Mouse (Mus musculus): ENCODE results near the gene E130116L18Rik. TPM values are rescaled to one million over a fixed set of nuclear protein-coding genes. Genes with fewer than 3 reads are reported as not detected.
A peak's percentile ranks its signal among the peaks of the same experiment; 100 is the strongest.
"Not testable (repeated sequence)": the region's sequence is repeated elsewhere in the genome, so short reads cannot be mapped to it uniquely, and the experiment has no call there.

Gene E130116L18Rik
- not detected for total RNA-seq (2022)

- peak; percentile 80 for DNase-seq
Observed at GRCm38 (mm10) chr5:25222752-25223702, at the start of gene E130116L18Rik. Gene E130116L18Rik, minus strand, starts transcription at chr5:25223153.

GRCm38 (mm10) chr5:25268258-25268888 is 45.4 kb upstream of the E130116L18Rik start:
- DNase-seq, result no peak

- DNase-seq, result no peak
Observed at GRCm38 (mm10) chr5:25262266-25262665, 39.3 kb upstream of the E130116L18Rik start.

GRCm38 (mm10) chr5:25261452-25261851 is 38.5 kb upstream of the E130116L18Rik start:
- no peak for DNase-seq

GRCm38 (mm10) chr5:25256686-25257085 is 33.7 kb upstream of the E130116L18Rik start:
- no peak for DNase-seq

- DNase-seq, result no peak
Observed at GRCm38 (mm10) chr5:25254491-25254890, 31.5 kb upstream of the E130116L18Rik start.

GRCm38 (mm10) chr5:25252825-25253544 is 30.0 kb upstream of the E130116L18Rik start:
- DNase-seq, result no peak

GRCm38 (mm10) chr5:25252423-25252822 is 29.5 kb upstream of the E130116L18Rik start:
- DNase-seq, result no peak

GRCm38 (mm10) chr5:25247036-25247435 is 24.1 kb upstream of the E130116L18Rik start:
- DNase-seq, result no peak

- DNase-seq, result no peak
Observed at GRCm38 (mm10) chr5:25246473-25246865, 23.5 kb upstream of the E130116L18Rik start.

- DNase-seq, result no peak
Observed at GRCm38 (mm10) chr5:25245806-25246472, 23.0 kb upstream of the E130116L18Rik start.

- DNase-seq, result no peak
Observed at GRCm38 (mm10) chr5:25243101-25243500, 20.1 kb upstream of the E130116L18Rik start.

- DNase-seq, result not testable (repeated sequence)
Observed at GRCm38 (mm10) chr5:25224377-25224776, 1.4 kb upstream of the E130116L18Rik start.

GRCm38 (mm10) chr5:25221604-25222003 is 1.3 kb downstream of the E130116L18Rik start, which contains the start of gene Galnt11:
Gene Galnt11, plus strand, starts transcription at chr5:25221904.
- DNase-seq, result no peak

- DNase-seq, result no peak
Observed at GRCm38 (mm10) chr5:25215006-25215405, 7.9 kb downstream of the E130116L18Rik start.

- not testable (repeated sequence) for DNase-seq
Observed at GRCm38 (mm10) chr5:25213216-25213615, 9.7 kb downstream of the E130116L18Rik start.

- no peak for DNase-seq
Observed at GRCm38 (mm10) chr5:25211872-25212271, 11.1 kb downstream of the E130116L18Rik start.

- DNase-seq, result peak; percentile 30
Observed at GRCm38 (mm10) chr5:25190521-25190920, 32.4 kb downstream of the E130116L18Rik start.

- no peak for DNase-seq
Observed at GRCm38 (mm10) chr5:25188802-25189201, 34.2 kb downstream of the E130116L18Rik start.

- DNase-seq, result no peak
Observed at GRCm38 (mm10) chr5:25187727-25188126, 35.2 kb downstream of the E130116L18Rik start.

GRCm38 (mm10) chr5:25184594-25184993 is 38.4 kb downstream of the E130116L18Rik start:
- no peak for DNase-seq

GRCm38 (mm10) chr5:25183595-25183994 is 39.4 kb downstream of the E130116L18Rik start:
- DNase-seq, result no peak

Measured in adrenal gland, adult 8-10 months (tissue).